Mouse (Mus musculus): Measurements from ENCODE around the gene Parvb.
A peak's percentile ranks its signal among the peaks of the same experiment; 100 is the strongest.

Gene Parvb

DNA sequence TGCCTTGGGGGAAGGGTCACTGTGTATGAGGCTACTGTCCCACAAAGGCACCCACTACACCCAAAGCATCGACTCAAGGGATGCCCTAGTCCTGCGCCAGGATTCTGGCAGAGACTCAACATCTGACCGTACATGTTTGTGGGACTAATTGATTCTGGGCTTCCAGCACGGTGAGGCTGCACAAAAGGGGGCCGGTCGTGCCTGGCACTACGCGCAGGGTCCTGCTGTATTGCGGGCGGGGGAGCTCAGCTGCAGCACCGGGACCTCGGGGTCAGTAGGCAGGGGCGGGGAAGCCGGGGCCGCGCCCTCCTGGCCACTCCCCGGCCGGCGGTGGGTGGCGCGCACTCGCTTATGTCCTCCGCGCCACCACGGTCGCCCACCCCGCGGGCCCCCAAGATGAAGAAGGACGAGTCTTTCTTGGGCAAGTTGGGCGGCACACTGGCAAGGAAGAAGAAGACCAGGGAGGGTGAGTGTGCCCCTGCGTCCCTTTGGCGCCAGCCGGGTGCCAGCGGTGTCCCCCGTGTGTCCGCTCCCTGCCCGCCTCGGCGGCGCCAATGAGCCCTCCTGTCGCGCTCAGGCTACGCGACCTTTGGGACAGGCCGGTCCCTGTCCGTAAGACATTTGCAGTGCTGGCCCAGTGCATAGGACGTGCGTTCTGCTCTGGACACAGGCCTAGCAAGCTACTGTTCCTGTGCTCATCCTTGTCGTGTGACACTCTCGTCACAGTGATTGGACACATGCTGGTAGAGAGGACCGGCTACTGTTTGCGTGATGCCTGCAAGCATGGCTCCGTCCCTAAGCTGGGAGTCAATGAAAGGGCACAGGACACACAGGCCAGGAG, at the start of gene Parvb:
Parvb (plus strand) TSS at position 323 of the 841 bp plus-strand sequence.
- DNase-seq (ENCODE audit: low read depth, low spot score), result no peak

DNA sequence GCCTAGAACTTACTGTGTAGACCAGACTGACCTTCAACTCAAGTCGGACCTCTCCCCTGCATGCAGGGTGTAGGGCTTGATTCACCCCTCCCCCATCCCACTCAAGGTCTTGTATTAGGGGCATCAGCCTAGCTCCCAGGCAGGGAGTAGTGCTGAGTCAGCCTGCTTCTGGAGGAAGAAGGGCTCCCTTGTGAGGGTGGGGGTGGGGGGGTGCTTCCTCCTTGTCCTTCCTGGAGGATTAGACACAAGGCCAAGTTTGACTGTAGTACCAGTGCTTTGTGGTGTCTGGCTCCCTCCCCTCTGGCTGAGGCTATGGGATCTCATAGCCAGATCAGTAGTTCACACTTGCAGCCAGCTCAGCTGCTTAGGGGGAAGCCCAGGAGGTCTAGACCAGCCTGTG, 47.9 kb upstream of the Parvb start:
- peak; percentile 15 for DNase-seq (ENCODE audit: low read depth, low spot score)

DNA sequence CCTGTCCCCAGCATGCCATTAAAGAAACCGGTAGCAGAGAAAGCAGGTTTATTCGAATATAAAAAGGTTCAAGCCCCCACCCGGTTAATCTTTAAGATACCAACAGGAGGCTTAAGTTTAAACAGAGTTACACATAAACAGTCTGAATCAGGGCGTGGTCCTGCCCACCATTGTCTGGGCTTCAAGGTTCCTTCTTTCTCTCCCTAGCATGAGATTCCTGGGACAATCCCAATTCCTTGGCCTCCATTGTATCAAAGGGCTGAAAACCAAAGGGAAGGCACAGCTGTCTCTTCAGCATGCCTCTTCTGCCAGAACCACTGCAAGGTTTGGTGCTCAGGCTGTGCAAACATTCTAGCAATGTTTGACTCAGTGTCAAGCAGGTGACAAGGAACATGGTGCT, 45.6 kb upstream of the Parvb start:
- DNase-seq (ENCODE audit: low read depth, low spot score), result no peak

- no peak for DNase-seq (ENCODE audit: low read depth, low spot score)
Observed at GRCm38 (mm10) chr15:84188887-84189530, 42.8 kb upstream of the Parvb start.

DNA sequence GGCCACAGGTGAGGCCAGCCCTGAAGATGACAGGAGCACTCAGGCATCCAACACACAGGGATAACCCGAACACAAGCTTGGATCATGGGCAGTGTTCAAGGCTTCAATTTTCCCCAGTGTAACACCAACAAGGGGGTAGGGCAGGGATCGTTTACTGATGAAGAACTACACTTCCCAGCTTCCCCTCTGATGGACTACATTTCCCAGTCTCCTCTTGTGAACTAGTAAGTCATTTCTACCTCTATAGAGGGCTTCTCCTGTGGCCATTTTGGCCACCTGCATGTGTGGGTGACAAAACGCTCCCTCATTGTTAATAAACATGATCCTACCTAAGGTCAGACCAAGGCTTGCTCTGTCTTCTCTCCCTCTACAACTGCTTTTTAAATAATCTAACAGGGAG, 42.0 kb upstream of the Parvb start:
- peak; percentile 30 for DNase-seq (ENCODE audit: low read depth, low spot score)

- no peak for DNase-seq (ENCODE audit: low read depth, low spot score)
Observed at GRCm38 (mm10) chr15:84191724-84192057, 40.2 kb upstream of the Parvb start.

DNA sequence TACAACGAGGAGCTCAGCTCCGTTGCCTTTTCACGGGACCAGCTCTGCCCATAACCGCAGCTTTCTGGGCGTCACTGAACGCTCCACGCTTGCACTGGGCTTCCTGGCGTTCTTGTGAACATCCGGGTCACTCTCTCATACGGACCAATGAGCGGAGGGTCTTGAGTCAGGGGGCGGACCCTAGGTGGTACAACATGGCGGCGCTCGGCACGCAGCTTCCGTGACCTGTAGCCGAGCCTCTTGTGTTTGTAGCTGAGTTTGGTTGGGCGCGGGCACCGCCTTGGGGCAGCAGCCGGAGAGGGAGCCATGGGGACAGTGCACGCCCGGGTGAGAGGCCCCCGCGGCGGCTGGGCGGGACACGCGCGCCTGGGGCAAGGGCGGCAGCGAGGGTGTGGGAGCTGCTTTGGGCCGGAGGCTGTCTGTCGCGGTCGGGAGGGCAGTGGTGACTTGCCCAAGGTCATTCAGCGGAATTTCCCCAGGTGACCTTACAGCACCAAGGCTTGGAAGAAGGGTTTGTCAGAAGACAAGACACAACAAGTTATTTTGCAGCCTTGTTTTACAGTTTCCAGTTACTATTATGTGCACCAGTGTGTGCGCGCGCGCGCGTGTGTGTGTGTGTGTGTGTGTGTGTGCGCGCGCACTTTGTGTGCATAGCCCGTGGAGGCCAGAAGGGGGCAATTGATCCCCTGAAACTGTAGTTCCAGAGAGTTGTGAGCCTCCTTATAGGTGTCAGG, 39.6 kb upstream of the Parvb start, which contains the start of gene Samm50:
Samm50 (plus strand) TSS at position 184 of the 734 bp plus-strand sequence.
- peak; percentile 96 for DNase-seq (ENCODE audit: low read depth, low spot score)

DNA sequence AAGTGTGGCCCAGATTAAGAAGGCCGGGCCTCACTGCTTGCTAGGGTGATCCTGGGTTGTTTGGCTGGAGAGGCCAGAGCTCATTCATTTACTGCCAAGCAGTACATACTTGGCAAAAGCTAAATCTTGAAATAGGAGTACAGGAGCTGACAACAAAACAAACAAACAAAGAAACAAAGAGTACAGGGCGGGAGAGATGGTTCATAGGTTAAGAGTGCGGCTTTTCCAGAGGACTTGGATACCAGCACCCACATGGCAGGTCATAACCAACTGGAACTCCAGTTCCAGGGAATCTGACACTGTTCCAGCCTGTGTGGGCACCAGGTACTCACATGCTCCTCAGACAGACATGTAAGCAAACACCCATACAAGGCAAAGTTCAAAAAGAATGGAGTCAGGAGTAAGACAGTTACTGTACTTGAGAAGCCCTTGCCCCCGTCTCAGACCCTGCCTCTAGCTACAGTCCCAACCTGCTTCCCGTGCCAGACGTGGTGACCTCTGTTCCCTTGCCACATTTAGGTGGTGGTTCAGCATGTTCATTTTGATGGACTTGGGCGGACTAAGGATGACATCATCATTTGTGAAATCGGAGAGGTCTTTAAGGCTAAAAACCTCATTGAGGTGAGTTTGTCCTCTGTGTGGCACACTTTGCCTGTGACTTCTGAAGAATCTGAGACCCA, 35.2 kb upstream of the Parvb start:
- no peak for DNase-seq (ENCODE audit: low read depth, low spot score)

GRCm38 (mm10) chr15:84207327-84207726, 24.5 kb upstream of the Parvb start:
- no peak for DNase-seq (ENCODE audit: low read depth, low spot score)

DNA sequence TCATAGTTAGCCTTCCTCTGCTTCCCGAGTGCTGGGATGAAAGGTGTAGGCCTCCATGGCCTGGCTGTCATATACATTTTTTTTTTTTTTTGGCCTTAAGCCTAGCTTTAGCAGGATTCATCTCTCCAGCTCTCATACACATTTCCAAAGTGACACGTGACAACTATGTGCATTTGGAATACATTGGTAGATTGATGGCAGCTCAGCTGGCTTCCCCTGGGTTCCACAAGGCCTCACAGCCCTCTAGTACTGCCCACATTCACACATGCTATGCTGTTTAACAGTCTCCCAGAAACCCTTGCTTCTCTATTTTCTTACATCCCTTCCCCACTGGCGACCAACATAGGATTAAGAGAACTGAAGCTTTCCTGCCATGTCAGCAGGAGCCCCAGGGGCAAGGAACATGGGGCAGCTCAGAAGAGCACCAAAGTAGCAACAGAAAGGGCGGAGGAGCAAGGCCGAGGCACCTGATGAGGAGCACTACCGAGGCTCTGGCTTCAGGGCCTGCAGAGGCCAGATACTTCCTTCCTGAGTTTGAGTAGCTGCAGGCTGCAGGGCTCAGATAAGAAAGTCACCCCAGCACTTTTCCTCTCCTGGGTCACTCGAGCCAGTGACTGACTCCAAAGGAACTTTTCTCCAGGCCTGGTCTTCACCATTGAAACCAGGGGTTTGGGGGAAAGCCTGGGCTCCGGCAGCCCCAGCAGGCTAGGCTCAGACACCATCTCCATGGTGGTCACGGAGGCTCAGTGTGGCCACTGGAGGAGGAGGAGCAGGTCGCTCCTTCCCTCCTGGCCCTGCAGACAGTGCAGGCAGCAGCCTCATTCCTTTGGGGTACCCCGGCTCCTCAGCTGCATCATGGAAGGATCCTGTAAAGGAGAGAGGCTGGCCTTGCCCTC, 22.1 kb upstream of the Parvb start:
- DNase-seq (ENCODE audit: low read depth, low spot score), result no peak

GRCm38 (mm10) chr15:84210461-84210860, 21.4 kb upstream of the Parvb start:
- DNase-seq (ENCODE audit: low read depth, low spot score), result no peak

GRCm38 (mm10) chr15:84210941-84211340, 20.9 kb upstream of the Parvb start:
- no peak for DNase-seq (ENCODE audit: low read depth, low spot score)

DNA sequence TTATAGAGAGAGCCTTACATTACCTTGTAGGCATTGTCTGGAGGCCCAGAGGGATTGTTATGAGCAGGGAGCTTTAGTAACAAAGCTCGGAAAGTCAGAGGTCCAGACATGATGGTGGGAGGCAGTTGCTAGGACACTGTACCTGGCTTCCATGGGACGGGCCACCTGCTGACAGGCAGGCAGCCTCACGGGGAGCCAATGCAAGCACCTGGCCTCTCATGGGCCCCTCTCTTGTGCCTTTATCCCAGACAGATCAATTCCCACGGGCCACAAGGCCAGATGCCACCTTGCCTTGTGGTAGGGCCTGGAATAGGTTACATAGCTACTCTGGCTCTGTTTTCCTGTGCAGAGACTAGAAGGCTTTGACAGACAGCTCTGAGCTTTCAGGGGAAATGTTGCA, 20.3 kb upstream of the Parvb start:
- DNase-seq (ENCODE audit: low read depth, low spot score), result no peak

- DNase-seq (ENCODE audit: low read depth, low spot score), result peak; percentile 89
Observed at GRCm38 (mm10) chr15:84212031-84212755, 19.6 kb upstream of the Parvb start.

- DNase-seq (ENCODE audit: low read depth, low spot score), result peak; percentile 56
Observed at GRCm38 (mm10) chr15:84212756-84213105, 19.1 kb upstream of the Parvb start.

DNA sequence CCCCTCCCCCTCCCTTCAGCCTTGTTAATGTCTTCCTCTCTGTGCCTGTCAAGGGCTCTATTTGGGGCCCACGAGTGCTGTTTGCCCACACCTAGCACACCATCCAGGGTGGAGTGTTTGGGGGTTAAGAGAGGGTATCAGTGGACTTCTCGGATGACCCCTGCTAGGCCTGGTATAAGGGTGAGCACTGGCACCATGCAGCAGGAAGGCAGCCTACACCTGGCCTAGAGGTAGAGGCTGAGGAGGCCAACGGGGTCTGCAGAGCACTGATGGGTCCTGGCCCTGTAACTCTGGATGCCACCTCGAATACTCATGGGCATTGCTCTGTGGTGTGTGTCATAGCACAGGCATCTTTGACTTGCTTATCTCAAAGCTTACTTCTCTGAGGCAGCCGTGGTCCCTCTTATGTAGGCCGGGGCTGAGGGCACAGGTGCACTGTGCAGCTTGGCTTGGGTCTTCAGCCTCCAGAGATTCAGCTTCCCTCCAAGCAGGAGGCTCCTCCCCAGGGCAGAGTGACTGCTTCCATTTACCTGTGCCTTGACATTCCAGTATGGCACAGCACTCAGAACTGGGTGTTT, 18.6 kb upstream of the Parvb start:
- no peak for DNase-seq (ENCODE audit: low read depth, low spot score)

DNA sequence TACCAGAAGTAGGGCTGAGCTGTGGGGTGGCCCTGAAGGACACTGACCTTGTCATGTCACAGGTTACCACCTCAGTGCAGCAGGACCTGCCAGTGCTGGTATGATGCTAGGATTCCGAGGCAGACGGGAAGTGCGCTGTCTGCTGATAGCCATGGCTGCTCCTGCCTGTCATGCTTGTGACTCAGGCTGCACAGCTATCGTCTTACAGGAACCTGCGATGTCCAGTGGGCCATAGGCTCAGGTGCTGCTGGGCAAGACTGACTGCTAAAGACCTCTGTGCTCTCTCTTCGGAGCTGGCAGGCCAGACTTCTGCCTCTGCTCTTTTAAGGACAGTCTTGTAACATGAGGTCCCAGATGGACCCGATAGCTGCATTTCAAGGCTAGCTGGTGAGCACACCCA, 17.4 kb upstream of the Parvb start:
- no peak for DNase-seq (ENCODE audit: low read depth, low spot score)

GRCm38 (mm10) chr15:84215273-84215672, 16.6 kb upstream of the Parvb start:
- no peak for DNase-seq (ENCODE audit: low read depth, low spot score)

DNA sequence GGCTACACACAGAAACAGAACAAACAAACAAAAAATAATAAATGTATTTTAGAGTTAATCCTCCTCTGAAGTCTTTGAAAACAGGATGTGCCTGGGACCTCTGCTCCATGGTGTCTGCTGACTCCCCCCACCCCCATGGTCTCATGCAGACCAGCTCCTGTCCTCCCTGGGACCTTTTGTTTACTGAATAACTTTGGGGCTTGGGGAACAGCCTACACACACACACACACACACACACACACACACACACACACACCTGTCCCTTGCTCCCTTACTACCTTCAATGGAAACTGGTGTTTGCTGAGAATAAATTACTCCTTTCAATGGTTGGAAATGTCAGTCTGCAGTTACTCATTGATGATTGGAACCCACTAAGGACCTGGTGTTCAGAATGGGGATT, 15.8 kb upstream of the Parvb start:
- DNase-seq (ENCODE audit: low read depth, low spot score), result no peak

Data from 3T3-L1 (cell line).